Mouse (Mus musculus): Measurements from ENCODE around the gene Jmjd6.

- no peak for TF ChIP-seq CTCF (IDR thresholded peaks at IDR 0.05; ENCODE audit: control insufficient read depth, insufficient read depth, insufficient replicate concordance, low read depth, low read length)
- no peak for TF ChIP-seq POLR2A (IDR thresholded peaks at IDR 0.05; ENCODE audit: control insufficient read depth, low read depth, low read length)
These were observed 6.3 kb upstream of the Jmjd6 start for GRCm38 (mm10) chr11:116849587-116849986.

Measured in testis, adult 2 months (tissue).